Mouse (Mus musculus): ENCODE results near the gene Sv2c.

Sv2c gene

GRCm38 (mm10) chr13:95944621-95945020, 187.8 kb downstream of the Sv2c start:
- DNase-seq (ENCODE audit: low spot score in 2 of 2): no peak

- no peak for DNase-seq (ENCODE audit: low spot score in 2 of 2)
These were observed 188.5 kb downstream of the Sv2c start for GRCm38 (mm10) chr13:95943919-95944318.

GRCm38 (mm10) chr13:95942587-95942986, 189.8 kb downstream of the Sv2c start:
- no peak for DNase-seq (ENCODE audit: low spot score in 2 of 2)

GRCm38 (mm10) chr13:95941861-95942260, 190.5 kb downstream of the Sv2c start:
- DNase-seq (ENCODE audit: low spot score in 2 of 2): no peak

- no peak for DNase-seq (ENCODE audit: low spot score in 2 of 2)
These were observed 191.6 kb downstream of the Sv2c start for GRCm38 (mm10) chr13:95940811-95941210.

- no peak for DNase-seq (ENCODE audit: low spot score in 2 of 2)
These were observed 208.2 kb downstream of the Sv2c start for GRCm38 (mm10) chr13:95924201-95924621.

- DNase-seq (ENCODE audit: low spot score in 2 of 2): no peak
These were observed 209.8 kb downstream of the Sv2c start for GRCm38 (mm10) chr13:95922626-95923025.

- no peak for DNase-seq (ENCODE audit: low spot score in 2 of 2)
These were observed 213.6 kb downstream of the Sv2c start for GRCm38 (mm10) chr13:95918624-95919284.

GRCm38 (mm10) chr13:95913046-95913406, 219.4 kb downstream of the Sv2c start:
- DNase-seq (ENCODE audit: low spot score in 2 of 2): peak in 1 of 2 experiments; percentile 12

GRCm38 (mm10) chr13:95912157-95913045, 220.0 kb downstream of the Sv2c start:
- no peak for DNase-seq (ENCODE audit: low spot score in 2 of 2)

GRCm38 (mm10) chr13:95910270-95910669, 222.1 kb downstream of the Sv2c start:
- no peak for DNase-seq (ENCODE audit: low spot score in 2 of 2)

GRCm38 (mm10) chr13:95909244-95909643, 223.1 kb downstream of the Sv2c start:
- DNase-seq (ENCODE audit: low spot score in 2 of 2): no peak
